Mouse (Mus musculus) heart, adult 9 months (tissue): ENCODE results near the gene Ildr1.

Experiments
- DNase-seq, 2 experiments: peaks; one replicate each; pipeline ENCODE4 v3.0.0; 2022; ENCODE audit warnings: low spot score in 2 of 2

Gene Ildr1

GRCm38 (mm10) chr16:36693818-36694413 lies at the start of gene Ildr1:
Ildr1 (plus strand) TSS chr16:36693978.
- DNase-seq: no peak

GRCm38 (mm10) chr16:36645124-36645523 lies 48.7 kb upstream of the Ildr1 start:
- DNase-seq: no peak

GRCm38 (mm10) chr16:36649304-36649703 lies 44.5 kb upstream of the Ildr1 start:
- no peak for DNase-seq

GRCm38 (mm10) chr16:36650511-36650910 lies 43.3 kb upstream of the Ildr1 start:
- DNase-seq: no peak

- no peak for DNase-seq
Measured at GRCm38 (mm10) chr16:36651174-36651766, 42.5 kb upstream of the Ildr1 start.

GRCm38 (mm10) chr16:36655199-36655598 lies 38.6 kb upstream of the Ildr1 start:
- no peak for DNase-seq

GRCm38 (mm10) chr16:36655910-36656309 lies 37.9 kb upstream of the Ildr1 start:
- no peak for DNase-seq

GRCm38 (mm10) chr16:36661330-36661729 lies 32.4 kb upstream of the Ildr1 start:
- no peak for DNase-seq

- peak in 1 of 2 experiments; percentile 13 for DNase-seq
Measured at GRCm38 (mm10) chr16:36663484-36663883, 30.3 kb upstream of the Ildr1 start.

- DNase-seq: peak; percentile 18 to 22
Measured at GRCm38 (mm10) chr16:36665782-36666181, 28.0 kb upstream of the Ildr1 start, which contains the start of gene Cd86. Cd86 (minus strand) TSS chr16:36666081.

- no peak for DNase-seq
Measured at GRCm38 (mm10) chr16:36666448-36667017, 27.2 kb upstream of the Ildr1 start.

- DNase-seq: no peak
Measured at GRCm38 (mm10) chr16:36670590-36670989, 23.2 kb upstream of the Ildr1 start.

- DNase-seq: no peak
Measured at GRCm38 (mm10) chr16:36673196-36673595, 20.6 kb upstream of the Ildr1 start.

GRCm38 (mm10) chr16:36674457-36675204 lies 19.1 kb upstream of the Ildr1 start:
- DNase-seq: no peak

- DNase-seq: no peak
Measured at GRCm38 (mm10) chr16:36675304-36675703, 18.5 kb upstream of the Ildr1 start.

GRCm38 (mm10) chr16:36675902-36676301 lies 17.9 kb upstream of the Ildr1 start:
- DNase-seq: no peak

GRCm38 (mm10) chr16:36681829-36682228 lies 11.9 kb upstream of the Ildr1 start:
- DNase-seq: no peak

GRCm38 (mm10) chr16:36684325-36684918 lies 9.4 kb upstream of the Ildr1 start:
- no peak for DNase-seq

- no peak for DNase-seq
Measured at GRCm38 (mm10) chr16:36688076-36688475, 5.7 kb upstream of the Ildr1 start.

GRCm38 (mm10) chr16:36691484-36691883 lies 2.3 kb upstream of the Ildr1 start:
- no peak for DNase-seq

- DNase-seq: no peak
Measured at GRCm38 (mm10) chr16:36694798-36695290, 1.1 kb downstream of the Ildr1 start.

- no peak for DNase-seq
Measured at GRCm38 (mm10) chr16:36697331-36697730, 3.6 kb downstream of the Ildr1 start.
